Mouse (Mus musculus): ENCODE data around the gene Agpat1.

- TF ChIP-seq GATA1 (IDR thresholded peaks at IDR 0.05; ENCODE audit: borderline replicate concordance, low read length) (no peak), FLI1 (IDR thresholded peaks at IDR 0.05; ENCODE audit: low read length) (peak; percentile 53; the same call in 1 of the 2 replicates)
Observed at GRCm38 (mm10) chr17:34605609-34606008, 1.5 kb downstream of the Agpat1 start.

All from megakaryocyte, embryonic 14.5 days (primary cell).